Mouse (Mus musculus): ENCODE measurements around the gene Gm5737.

Gm5737 gene

GRCm38 (mm10) chr7:120811834-120812415 lies at the start of gene Gm5737:
Gene Gm5737 (plus strand): TSS chr7:120812365.
- no peak for DNase-seq (ENCODE audit: low spot score)

GRCm38 (mm10) chr7:120767369-120767768 lies 44.8 kb upstream of the Gm5737 start:
- no peak for DNase-seq (ENCODE audit: low spot score)

- no peak for DNase-seq (ENCODE audit: low spot score)
Observed at GRCm38 (mm10) chr7:120771389-120771788, 40.8 kb upstream of the Gm5737 start.

GRCm38 (mm10) chr7:120778012-120778411 lies 34.2 kb upstream of the Gm5737 start:
- DNase-seq (ENCODE audit: low spot score): no peak

- no peak for DNase-seq (ENCODE audit: low spot score)
Observed at GRCm38 (mm10) chr7:120795544-120795943, 16.6 kb upstream of the Gm5737 start.

GRCm38 (mm10) chr7:120796369-120796768 lies 15.8 kb upstream of the Gm5737 start:
- DNase-seq (ENCODE audit: low spot score): no peak

- DNase-seq (ENCODE audit: low spot score): no peak
Observed at GRCm38 (mm10) chr7:120803268-120803667, 8.9 kb upstream of the Gm5737 start.

GRCm38 (mm10) chr7:120809705-120810104 lies 2.5 kb upstream of the Gm5737 start:
- DNase-seq (ENCODE audit: low spot score): no peak

- no peak for DNase-seq (ENCODE audit: low spot score)
Observed at GRCm38 (mm10) chr7:120817552-120817951, 5.4 kb downstream of the Gm5737 start.

GRCm38 (mm10) chr7:120819386-120819785 lies 7.2 kb downstream of the Gm5737 start:
- no peak for DNase-seq (ENCODE audit: low spot score)

GRCm38 (mm10) chr7:120823248-120823647 lies 11.1 kb downstream of the Gm5737 start:
- DNase-seq (ENCODE audit: low spot score): no peak

GRCm38 (mm10) chr7:120825097-120825496 lies 12.9 kb downstream of the Gm5737 start:
- DNase-seq (ENCODE audit: low spot score): no peak

- no peak for DNase-seq (ENCODE audit: low spot score)
Observed at GRCm38 (mm10) chr7:120826408-120826807, 14.2 kb downstream of the Gm5737 start.

- no peak for DNase-seq (ENCODE audit: low spot score)
Observed at GRCm38 (mm10) chr7:120830431-120831381, 18.5 kb downstream of the Gm5737 start.

GRCm38 (mm10) chr7:120834426-120834825 lies 22.3 kb downstream of the Gm5737 start:
- no peak for DNase-seq (ENCODE audit: low spot score)

GRCm38 (mm10) chr7:120834863-120835372 lies 22.8 kb downstream of the Gm5737 start:
- no peak for DNase-seq (ENCODE audit: low spot score)

- peak; percentile 89 for DNase-seq (ENCODE audit: low spot score)
Observed at GRCm38 (mm10) chr7:120835449-120836359, 23.5 kb downstream of the Gm5737 start.

GRCm38 (mm10) chr7:120836361-120836760 lies 24.2 kb downstream of the Gm5737 start:
- no peak for DNase-seq (ENCODE audit: low spot score)

GRCm38 (mm10) chr7:120838436-120839160 lies 26.4 kb downstream of the Gm5737 start:
- no peak for DNase-seq (ENCODE audit: low spot score)

- no peak for DNase-seq (ENCODE audit: low spot score)
Observed at GRCm38 (mm10) chr7:120839786-120840185, 27.6 kb downstream of the Gm5737 start.

GRCm38 (mm10) chr7:120842345-120843036 lies 30.3 kb downstream of the Gm5737 start, which contains the start of gene Eef2k:
Gene Eef2k (plus strand): TSS chr7:120842831.
- peak; percentile 68 for DNase-seq (ENCODE audit: low spot score)
